Mouse (Mus musculus): Measurements from ENCODE around the gene Fam20a. TPM values are rescaled to one million over a fixed set of nuclear protein-coding genes. Genes with fewer than 3 reads are reported as not detected.

The Fam20a gene
- polyA plus RNA-seq, 1 experiment from 2014 or later: 1.3 TPM

GRCm38 (mm10) chr11:109623238-109623637 is 98.8 kb downstream of the Fam20a start:
- Histone ChIP-seq H3K27me3 (ENCODE audit: control insufficient read depth, insufficient read depth, low read length) (no peaks in the 10 kb centered on the region), H3K9ac (replicated peaks; ENCODE audit: low read length) (no peak overlapping the region), H3K36me3 (replicated peaks; ENCODE audit: control insufficient read depth, insufficient read depth, low read depth, low read length) (no peaks in the 10 kb centered on the region), H3K4me2 (ENCODE audit: low read depth, low read length) (no peak overlapping the region), H3K27ac (replicated peaks; ENCODE audit: low read depth, low read length) (no peak overlapping the region), H3K9me3 (replicated peaks; ENCODE audit: control insufficient read depth, low read length) (no peaks in the 10 kb centered on the region), H3K4me1 (ENCODE audit: control insufficient read depth, insufficient read depth, low read length) (no peaks in the 10 kb centered on the region; the same call in 1 of the 2 replicates), H3K4me3 (ENCODE audit: low read depth, low read length) (no peak overlapping the region)
- ATAC-seq (replicated peaks; ENCODE audit: insufficient number of reproducible peaks, low FRiP score, low TSS enrichment, low read depth) (no peak), DNase-seq (ENCODE audit: low spot score) (no peak)
- WGBS: 82% methylated on average over 7 of the region's 7 CpGs

GRCm38 (mm10) chr11:109622518-109623037 is 99.5 kb downstream of the Fam20a start:
- H3K36me3 ChIP-seq (replicated peaks; ENCODE audit: control insufficient read depth, insufficient read depth, low read depth, low read length): no peaks in the 10 kb centered on the region
- no peaks in the 10 kb centered on the region for H3K9me3 ChIP-seq (replicated peaks; ENCODE audit: control insufficient read depth, low read length)
- H3K4me1 ChIP-seq (ENCODE audit: control insufficient read depth, insufficient read depth, low read length): no peaks in the 10 kb centered on the region; the same call in 1 of the 2 replicates
- DNase-seq (ENCODE audit: low spot score) (peak; percentile 49), ATAC-seq (replicated peaks; ENCODE audit: insufficient number of reproducible peaks, low FRiP score, low TSS enrichment, low read depth) (peak; percentile 50; the same call in 1 of the 2 replicates)
- no peak overlapping the region for H3K4me3 ChIP-seq (ENCODE audit: low read depth, low read length)
- H3K27me3 ChIP-seq (ENCODE audit: control insufficient read depth, insufficient read depth, low read length): no peaks in the 10 kb centered on the region
- 27% methylated on average over 15 of the region's 15 CpGs for WGBS
- peak overlapping the region; percentile 26 for H3K4me2 ChIP-seq (ENCODE audit: low read depth, low read length)
- H3K27ac ChIP-seq (replicated peaks; ENCODE audit: low read depth, low read length): no peak overlapping the region
- no peak overlapping the region for H3K9ac ChIP-seq (replicated peaks; ENCODE audit: low read length)

- Histone ChIP-seq H3K27ac (replicated peaks; ENCODE audit: low read depth, low read length) (no peak overlapping the region), H3K4me3 (ENCODE audit: low read depth, low read length) (no peak overlapping the region), H3K4me2 (ENCODE audit: low read depth, low read length) (no peak overlapping the region), H3K9me3 (replicated peaks; ENCODE audit: control insufficient read depth, low read length) (no peaks in the 10 kb centered on the region), H3K4me1 (ENCODE audit: control insufficient read depth, insufficient read depth, low read length) (no peaks in the 10 kb centered on the region; the same call in 1 of the 2 replicates), H3K9ac (replicated peaks; ENCODE audit: low read length) (no peak overlapping the region), H3K36me3 (replicated peaks; ENCODE audit: control insufficient read depth, insufficient read depth, low read depth, low read length) (no peaks in the 10 kb centered on the region), H3K27me3 (ENCODE audit: control insufficient read depth, insufficient read depth, low read length) (no peaks in the 10 kb centered on the region)
- 16% methylated on average over 2 of the region's 2 CpGs for WGBS
- DNase-seq (ENCODE audit: low spot score): peak; percentile 79
- ATAC-seq (replicated peaks; ENCODE audit: insufficient number of reproducible peaks, low FRiP score, low TSS enrichment, low read depth): no peak
Observed at GRCm38 (mm10) chr11:109621183-109621582, 100.9 kb downstream of the Fam20a start.

GRCm38 (mm10) chr11:109620356-109620755 is 101.7 kb downstream of the Fam20a start:
- WGBS: 76% methylated on average over 6 of the region's 6 CpGs
- Histone ChIP-seq H3K27me3 (ENCODE audit: control insufficient read depth, insufficient read depth, low read length) (no peaks in the 10 kb centered on the region), H3K9me3 (replicated peaks; ENCODE audit: control insufficient read depth, low read length) (no peaks in the 10 kb centered on the region), H3K27ac (replicated peaks; ENCODE audit: low read depth, low read length) (no peak overlapping the region), H3K4me2 (ENCODE audit: low read depth, low read length) (no peak overlapping the region), H3K4me3 (ENCODE audit: low read depth, low read length) (no peak overlapping the region), H3K4me1 (ENCODE audit: control insufficient read depth, insufficient read depth, low read length) (no peaks in the 10 kb centered on the region; the same call in 1 of the 2 replicates), H3K9ac (replicated peaks; ENCODE audit: low read length) (no peak overlapping the region), H3K36me3 (replicated peaks; ENCODE audit: control insufficient read depth, insufficient read depth, low read depth, low read length) (no peaks in the 10 kb centered on the region)
- DNase-seq (ENCODE audit: low spot score) (no peak), ATAC-seq (replicated peaks; ENCODE audit: insufficient number of reproducible peaks, low FRiP score, low TSS enrichment, low read depth) (no peak)

Other genes with a start within 250 kb of the Fam20a start
- 1.9 and 3.1 TPM in 2 replicates for gene Arsg, start 248.9 kb downstream of the Fam20a start, polyA plus RNA-seq (2014; fragmentation: Nextera tagmentation; extraction: Ambion mirVana)
- 3.3 and 3.7 TPM in 2 replicates for gene Slc16a6, start 248.7 kb downstream of the Fam20a start, polyA plus RNA-seq (2014; fragmentation: Nextera tagmentation; extraction: Ambion mirVana)
- gene Wipi1, start 110.3 kb downstream of the Fam20a start, polyA plus RNA-seq (2014; fragmentation: Nextera tagmentation; extraction: Ambion mirVana): 16.3 and 18.5 TPM in 2 replicates
- gene Prkar1a, start 72.9 kb downstream of the Fam20a start, polyA plus RNA-seq (2014; fragmentation: Nextera tagmentation; extraction: Ambion mirVana): 437 and 456 TPM in 2 replicates
- gene 1700012B07Rik, start 105.8 kb upstream of the Fam20a start, polyA plus RNA-seq (2014; fragmentation: Nextera tagmentation; extraction: Ambion mirVana): not detected in 2 replicates